Mouse (Mus musculus) megakaryocyte progenitor cell, adult 5-6 weeks (primary cell): ENCODE data around the gene Tbck. TPM values are rescaled to one million over a fixed set of nuclear protein-coding genes. Genes with fewer than 3 reads are reported as not detected.

Experiments used
- ATAC-seq: replicated peaks from 2 replicates; pipeline ENCODE4 v1.8.0; 2016; ENCODE audit warnings: mild to moderate bottlenecking, moderate TSS enrichment, inconsistent platforms; ENCODE audit not compliant: poor library complexity
- total RNA-seq, 2 experiments: library from RNA; stranded (forward) in 1 of 2; stranded (reverse) in 1 of 2; fragments of 157-497, 149-512 nt in 1 of 2; fragments of 200-1000 nt in 1 of 2; gene quantifications; 2 replicates each; pipeline versions ENCODE4 v1.2.3 to v1.2.4; 2015 to 2017

The Tbck gene
- total RNA-seq, 2 experiments from 2014 or later: 16.2 to 16.4 TPM

DNA sequence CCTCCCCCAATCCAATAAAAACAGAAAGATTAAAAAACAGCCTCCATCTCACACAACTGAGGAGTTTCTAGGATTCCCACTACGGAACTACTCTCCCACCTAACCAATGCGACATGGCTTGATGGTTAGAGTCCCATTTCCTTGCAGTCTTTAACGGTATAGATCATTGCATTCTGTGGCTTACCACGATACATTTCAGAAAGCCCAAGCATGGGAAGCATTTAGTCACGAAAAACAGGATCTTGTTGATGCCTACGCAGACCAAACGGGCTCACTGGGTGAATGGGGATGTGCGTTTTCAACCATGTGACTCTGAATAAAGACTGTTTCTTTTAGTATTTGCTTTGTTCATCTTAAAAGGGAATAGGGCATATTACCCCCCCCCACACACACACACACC lies 181.0 kb downstream of the Tbck start:
- ATAC-seq: peak; percentile 37

DNA sequence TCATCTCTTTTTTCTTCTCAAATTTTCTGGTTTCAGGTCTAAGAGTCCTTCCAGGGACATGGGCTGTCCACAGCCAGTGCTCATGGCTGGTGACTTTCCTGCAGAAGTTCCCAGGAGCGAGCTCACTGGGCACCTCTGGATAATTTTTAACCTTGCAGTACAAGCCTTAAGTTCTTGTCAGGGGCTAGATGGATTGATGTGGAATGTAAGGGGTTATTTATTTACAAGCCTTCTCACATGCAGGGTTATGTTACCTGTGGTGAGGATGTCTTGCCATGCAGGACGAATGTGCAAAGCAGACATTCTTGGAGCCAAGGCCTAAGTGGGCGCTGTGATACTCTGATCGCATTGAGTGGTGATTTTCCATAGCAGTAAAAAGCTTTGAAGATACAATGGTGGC lies 181.7 kb downstream of the Tbck start:
- ATAC-seq: no peak

DNA sequence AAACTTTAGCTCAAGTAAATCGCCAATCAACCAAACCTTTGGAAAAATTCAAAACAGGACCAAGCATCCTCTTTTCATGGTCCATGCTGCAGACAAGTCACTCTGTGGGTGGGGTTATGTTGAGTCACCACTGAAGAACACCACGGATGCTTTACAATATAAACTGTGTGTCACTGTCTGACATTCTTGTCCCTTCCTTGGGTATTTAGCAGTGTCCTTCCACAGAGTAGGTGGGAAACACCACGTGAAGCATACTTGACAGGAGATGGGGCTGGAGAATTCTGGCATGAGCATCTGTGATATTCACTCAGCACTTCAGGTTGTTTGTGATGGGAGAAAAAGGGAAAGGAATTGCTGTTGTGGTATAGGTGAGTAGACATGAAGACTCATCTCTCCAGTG lies 183.0 kb downstream of the Tbck start:
- ATAC-seq: no peak

DNA sequence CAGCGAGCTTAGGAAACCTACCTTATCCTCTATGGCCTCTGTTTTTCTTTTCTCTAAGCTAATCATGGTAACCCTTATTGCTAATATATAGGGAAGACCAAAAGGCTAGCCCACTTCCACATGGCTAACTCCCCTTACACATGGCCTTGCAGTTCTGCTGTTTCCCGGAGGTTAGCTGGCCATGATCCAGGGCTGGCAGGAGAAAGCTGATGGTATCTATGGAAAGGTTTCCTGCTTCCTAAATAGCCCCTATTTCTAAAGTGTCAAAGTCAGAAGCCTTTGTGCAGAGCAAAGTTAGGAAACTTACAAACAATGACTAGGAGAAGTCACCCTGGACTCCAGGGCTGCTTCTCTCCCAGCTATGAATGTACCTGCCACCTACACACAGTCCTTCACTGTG lies 184.9 kb downstream of the Tbck start:
- ATAC-seq: no peak

DNA sequence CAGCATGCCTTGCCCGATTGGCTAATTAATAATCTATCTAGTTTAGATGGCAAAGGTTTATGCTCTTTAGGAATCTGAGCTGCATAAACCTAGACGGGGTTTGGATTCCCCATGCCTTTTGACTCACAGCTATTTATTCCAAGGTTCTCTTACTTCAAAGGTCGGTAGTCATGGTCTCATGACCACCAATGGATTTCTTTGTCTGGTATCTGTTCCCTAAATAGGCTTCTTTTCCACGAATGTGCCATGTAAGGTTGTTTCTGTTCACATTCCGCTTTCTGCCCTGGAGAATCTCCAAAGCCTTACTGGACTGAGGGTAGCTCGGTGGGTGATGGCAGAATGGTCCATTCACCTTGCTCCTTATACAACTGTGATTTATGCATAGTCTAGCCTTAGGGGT lies 186.1 kb downstream of the Tbck start:
- ATAC-seq: no peak

DNA sequence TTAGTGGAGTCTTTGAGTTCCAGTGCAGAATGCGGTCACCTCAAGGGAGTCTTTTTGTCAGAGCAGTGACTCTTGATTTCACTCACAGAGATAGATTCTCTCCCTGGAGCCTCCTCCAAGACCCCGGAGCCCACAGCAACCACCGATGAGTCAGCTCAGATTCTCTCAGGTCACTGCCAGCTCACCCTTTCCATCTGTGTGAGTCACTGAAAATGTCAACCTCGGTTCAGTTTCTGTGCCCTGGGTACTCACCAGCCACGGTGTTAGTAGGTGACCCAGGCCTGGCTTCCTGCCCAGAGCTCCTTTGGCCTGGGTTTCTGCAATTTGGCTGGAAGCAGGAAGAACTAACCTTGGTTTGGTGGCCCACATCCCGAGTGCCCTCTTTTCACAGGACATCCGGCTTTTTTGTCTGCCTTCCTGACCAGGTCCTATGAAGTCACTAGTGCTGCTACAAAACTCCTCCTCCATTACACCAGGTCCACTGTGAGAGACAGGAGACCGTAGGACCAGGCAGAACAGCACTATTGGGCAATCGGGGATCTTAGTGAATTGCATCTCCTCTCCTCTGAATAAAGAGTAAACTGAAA lies 187.5 kb downstream of the Tbck start:
- ATAC-seq: peak; percentile 69

DNA sequence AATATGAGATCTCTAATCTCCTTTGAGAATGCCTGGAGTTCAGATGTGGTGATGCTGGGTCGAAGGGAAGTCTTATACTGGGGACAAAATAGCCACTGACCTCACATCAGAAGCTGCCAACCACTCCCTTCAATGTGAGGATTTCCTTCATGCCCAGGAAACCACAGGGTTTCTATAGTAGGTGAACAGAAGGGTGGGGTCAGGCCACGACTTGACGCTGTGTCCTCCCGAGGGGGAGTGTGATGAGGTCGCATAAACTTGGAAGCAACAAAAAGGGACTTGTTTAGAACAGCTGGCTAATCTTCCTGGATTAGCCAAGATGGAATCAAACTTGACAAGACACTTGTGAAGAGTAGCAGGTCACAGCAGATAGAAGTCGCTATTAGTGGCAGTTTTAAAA lies 189.3 kb downstream of the Tbck start:
- ATAC-seq: no peak

DNA sequence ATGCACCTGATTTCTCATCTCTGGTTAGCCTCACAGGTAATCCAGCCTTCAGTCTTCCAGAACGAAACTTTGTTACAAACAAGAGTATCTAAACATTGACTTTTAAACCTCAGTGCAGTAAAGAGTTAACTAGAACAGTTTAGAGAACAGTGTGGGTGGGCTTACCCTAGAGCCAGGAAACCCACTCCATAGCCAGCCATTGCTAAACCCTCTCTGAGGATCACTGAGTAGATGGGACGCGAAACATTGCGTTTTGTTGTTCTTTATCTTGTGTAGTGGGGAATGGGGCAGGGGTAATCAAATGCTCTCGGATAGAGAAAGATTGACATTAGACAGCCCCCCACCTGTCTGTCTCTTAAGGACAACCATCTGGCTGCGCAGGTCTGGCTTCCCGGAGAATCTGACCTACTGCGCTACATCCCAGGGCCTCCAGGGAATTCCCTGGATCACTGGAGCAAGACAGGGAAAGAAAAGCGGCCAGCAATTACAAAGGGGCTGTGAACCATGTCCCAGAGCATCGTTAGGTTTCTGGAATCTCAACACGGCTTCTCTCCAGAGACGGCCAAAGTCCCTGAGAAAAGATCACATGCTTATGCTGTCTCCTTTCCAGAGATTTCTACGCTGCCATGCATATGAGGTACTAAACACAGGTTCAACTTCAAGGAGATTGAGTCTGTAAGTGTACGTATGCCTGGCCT lies 192.2 kb downstream of the Tbck start:
- no peak for ATAC-seq

DNA sequence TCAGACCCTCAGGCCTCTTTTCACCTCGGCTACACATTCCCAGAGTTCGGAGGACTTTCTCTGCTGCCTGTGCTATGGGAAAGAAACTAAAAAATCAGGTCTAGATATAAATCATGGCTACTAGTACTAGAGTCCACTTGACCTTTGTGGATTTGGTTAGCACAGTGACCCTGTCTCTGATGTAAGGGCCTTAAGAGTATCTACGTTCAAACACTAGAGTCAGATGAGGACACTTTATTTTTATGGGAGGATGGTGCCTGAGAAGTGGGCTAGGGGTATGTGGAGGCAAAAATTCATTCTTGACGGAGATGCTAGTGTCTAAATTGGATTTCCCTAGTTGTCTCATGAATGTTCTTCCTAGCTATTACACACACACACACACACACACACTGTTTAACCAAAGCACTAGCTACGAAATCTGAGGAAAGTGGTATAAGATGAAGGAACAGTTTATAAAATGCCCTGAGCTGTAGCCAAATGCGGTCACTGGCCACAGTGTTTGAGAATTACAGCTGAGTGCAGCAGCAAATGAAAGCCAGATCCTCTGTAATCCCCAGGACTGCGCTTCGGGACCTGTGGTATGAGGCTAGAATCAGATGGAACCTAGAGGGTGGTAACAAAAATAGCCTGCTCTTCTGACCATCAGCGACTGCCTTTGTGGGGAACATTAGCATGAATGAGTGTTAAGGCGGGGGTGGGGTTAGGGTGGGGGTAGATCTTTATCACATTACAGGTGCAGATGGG lies 193.2 kb downstream of the Tbck start:
- no peak for ATAC-seq

DNA sequence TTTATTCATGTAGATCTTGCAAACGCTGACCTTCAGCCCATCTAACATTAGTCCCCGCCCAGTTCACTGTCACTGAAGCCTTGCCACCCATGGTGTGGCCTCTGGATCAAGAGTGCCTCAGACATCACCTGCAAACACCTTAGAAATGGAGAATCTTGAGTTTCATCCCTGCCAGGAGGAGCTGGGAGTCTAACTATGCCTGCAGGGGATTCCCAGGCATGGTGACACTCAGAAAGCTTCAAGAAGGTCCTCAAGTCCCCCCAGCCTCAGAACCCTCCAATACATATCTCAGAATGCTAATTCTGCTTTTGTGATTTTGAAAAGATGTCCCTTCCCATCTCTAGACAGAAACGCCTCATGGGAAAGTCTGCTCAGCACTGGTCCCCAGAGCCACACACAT lies 196.4 kb downstream of the Tbck start:
- no peak for ATAC-seq

DNA sequence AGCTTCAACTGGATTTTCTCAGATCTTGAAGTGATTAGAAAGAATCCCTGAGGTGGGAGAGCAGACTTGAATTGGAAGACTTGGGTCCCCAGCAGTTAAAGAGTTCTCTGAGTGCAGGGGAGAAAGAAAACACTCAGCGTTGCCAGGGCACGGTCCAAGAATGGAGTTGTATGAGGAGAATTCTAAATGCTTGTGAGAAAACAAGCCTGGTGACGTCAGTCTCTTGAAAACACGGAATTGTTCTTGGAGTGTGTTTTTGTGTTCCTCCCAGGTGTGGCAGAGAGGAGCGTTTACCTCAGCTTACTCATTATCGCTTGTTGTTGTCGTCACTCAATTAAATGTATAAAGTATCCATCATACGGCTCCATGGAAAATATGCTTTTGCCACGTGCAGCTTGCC lies 196.9 kb downstream of the Tbck start:
- ATAC-seq: no peak

DNA sequence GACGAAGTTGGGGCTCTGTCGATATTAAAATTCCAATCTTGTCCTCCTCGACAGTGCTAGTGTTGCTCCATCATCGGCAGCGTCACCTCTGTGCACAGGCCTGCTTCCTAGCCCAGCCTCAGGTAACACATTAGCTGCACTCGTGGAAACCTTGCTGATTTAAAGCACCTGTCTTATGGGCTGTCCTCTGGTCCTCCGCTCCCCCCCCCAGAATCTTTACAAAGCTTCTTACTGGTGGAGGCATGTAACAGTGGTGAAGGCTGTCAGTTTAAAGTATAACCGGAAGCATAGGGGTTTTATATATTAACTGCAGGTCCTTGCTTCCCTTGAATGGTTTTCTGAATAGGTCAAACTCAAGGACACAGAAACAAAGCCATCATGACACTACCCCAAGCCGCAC lies 199.3 kb downstream of the Tbck start:
- no peak for ATAC-seq

DNA sequence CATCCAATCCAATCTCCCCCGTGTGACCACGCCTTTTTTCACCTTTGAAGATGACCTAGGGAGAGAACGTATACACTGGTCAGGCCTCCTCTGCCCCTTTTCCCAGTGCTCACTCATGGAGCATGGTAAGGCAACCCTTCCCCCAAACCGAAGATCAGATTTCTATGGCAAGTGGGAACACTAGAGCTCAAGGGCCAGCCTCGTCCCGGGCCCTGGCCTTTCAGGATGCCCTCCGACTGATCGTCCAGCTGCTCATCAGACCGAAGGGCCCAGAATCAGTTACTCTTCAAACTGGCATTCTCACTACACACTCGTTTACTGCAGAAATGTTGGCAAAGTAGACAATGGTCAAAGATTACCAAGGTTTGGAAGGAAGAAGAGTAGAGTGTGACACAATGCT lies 200.5 kb downstream of the Tbck start:
- ATAC-seq: no peak

DNA sequence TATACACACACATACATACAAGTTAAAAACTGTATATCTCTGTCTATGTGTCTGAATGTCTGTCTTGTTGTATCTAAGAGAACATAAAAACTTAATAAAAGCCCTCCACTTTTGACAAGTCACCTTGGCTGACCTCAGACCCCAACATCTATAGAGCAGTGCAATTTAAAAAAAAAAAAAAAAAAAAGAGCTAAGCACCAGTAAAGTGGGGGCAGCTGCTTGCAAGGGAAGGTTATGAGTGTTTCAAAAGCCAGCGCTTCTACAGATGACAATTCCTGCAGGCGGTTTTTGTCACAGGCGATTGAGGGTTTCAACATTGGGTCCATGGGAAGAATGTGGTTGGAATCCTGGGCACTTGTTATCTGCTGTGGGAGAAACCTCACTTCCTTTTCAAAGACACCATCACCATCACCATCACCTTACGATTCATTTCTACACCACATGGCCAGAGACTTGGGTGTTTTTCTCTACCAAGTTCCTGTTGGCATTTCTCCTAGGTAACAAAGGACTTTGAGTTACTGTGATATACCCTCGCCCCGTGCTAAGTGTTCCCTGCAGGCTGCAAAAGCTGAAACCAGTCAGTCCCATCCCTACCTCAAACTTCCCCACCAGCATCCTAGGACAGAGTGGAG lies 202.6 kb downstream of the Tbck start:
- ATAC-seq: peak; percentile 63

DNA sequence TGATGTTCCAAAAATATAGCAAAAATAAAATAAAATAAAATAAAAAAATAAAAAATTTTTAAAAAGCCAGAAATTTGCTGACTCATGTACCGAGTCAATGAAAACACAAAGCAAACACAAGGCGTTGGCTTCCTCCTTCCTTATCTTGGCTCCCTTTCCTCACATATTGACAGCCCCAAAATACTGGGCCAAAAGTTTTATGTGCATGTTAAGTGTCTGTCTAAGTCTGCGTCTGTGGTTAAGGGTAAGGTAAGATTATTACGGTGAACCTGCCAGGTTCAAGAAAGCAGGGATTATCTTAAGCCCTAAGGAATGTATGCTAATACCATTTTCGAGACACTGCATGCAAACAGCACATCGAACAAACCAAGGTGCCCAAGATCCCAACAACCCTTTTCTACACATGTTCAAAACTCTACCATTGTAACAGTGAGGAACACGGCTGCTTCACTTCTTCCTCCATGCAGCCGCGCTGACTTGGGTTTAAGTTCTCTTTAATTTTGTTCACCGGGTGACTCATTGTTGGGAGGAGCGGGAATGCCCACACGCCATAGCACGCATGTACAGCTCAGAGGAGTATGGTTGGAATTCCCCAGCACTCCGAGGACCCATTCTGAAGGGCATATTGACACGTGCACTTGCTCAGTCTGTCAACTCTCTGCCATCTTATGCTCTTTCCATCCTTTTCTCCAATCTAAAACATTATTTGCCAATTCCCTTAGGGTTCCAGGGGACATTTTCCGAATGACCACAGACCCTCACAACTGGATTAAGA lies 203.3 kb downstream of the Tbck start:
- peak; percentile 87 for ATAC-seq

Other genes starting within 250 kb of the Tbck start
- not detected in 2 replicates for gene Gimd1, start 54.3 kb upstream of the Tbck start, total RNA-seq (2015)
- not detected in 2 replicates for gene Gimd1, start 54.3 kb upstream of the Tbck start, total RNA-seq (2017)
- gene Aimp1, start 226 bp downstream of the Tbck start, total RNA-seq (2015): 92.8 and 103 TPM in 2 replicates
- gene Aimp1, start 226 bp downstream of the Tbck start, total RNA-seq (2017): 110 and 121 TPM in 2 replicates